Mouse (Mus musculus) spleen, adult 2 months (tissue): ENCODE data around the gene Psmd11.

ENCODE experiments used
- CTCF ChIP-seq: fragments of 200-500 bp; IDR thresholded peaks from 2 replicates; pipeline ENCODE4 v1.5.1; 2011; ENCODE audit warnings: mild to moderate bottlenecking, inconsistent platforms; ENCODE audit not compliant: insufficient read depth, insufficient read length, insufficient replicate concordance; ENCODE audit errors: extremely low read depth
- POLR2A ChIP-seq: fragments of 200-500 bp; IDR thresholded peaks from 2 replicates; pipeline ENCODE4 v1.6.1; 2011; ENCODE audit warnings: low read depth, low read length, inconsistent platforms

DNA sequence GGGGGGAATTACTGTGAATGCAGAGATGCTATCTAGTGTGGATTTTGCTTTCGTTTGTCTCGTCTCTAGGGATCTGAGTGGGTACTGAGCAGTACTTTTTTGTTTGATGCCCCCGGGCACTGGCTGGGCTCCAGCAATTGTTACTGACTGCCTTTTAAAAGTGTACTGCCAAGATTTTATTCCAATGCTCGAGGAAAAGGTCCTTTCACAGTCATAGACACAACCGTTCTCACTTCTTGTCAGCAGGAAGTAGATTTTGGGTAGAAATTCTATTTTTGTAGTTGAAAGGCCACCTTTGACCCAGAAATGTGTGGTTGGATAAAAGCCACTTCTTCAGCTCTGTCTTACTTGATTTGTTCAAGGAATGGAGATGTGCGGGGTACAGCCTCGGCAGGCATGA lies 85.4 kb downstream of the Psmd11 start:
- TF ChIP-seq CTCF (no peak), POLR2A (no peak)
